Mouse (Mus musculus) megakaryocyte progenitor cell, adult 5-6 weeks (primary cell): Measurements from ENCODE around the gene Vars. TPM values are rescaled to one million over a fixed set of nuclear protein-coding genes. Genes with fewer than 3 reads are reported as not detected.

Source experiments
- ATAC-seq: replicated peaks from 2 replicates; pipeline ENCODE4 v1.8.0; 2016; ENCODE audit warnings: mild to moderate bottlenecking, moderate TSS enrichment, inconsistent platforms; ENCODE audit not compliant: poor library complexity
- total RNA-seq, 2 experiments: library from RNA; stranded (forward) in 1 of 2; stranded (reverse) in 1 of 2; fragments of 157-497, 149-512 nt in 1 of 2; fragments of 200-1000 nt in 1 of 2; gene quantifications; 2 replicates each; pipeline versions ENCODE4 v1.2.3 to v1.2.4; 2015 to 2017

Gene Vars
- total RNA-seq, 2 experiments from 2014 or later = 60.5 to 239 TPM

DNA sequence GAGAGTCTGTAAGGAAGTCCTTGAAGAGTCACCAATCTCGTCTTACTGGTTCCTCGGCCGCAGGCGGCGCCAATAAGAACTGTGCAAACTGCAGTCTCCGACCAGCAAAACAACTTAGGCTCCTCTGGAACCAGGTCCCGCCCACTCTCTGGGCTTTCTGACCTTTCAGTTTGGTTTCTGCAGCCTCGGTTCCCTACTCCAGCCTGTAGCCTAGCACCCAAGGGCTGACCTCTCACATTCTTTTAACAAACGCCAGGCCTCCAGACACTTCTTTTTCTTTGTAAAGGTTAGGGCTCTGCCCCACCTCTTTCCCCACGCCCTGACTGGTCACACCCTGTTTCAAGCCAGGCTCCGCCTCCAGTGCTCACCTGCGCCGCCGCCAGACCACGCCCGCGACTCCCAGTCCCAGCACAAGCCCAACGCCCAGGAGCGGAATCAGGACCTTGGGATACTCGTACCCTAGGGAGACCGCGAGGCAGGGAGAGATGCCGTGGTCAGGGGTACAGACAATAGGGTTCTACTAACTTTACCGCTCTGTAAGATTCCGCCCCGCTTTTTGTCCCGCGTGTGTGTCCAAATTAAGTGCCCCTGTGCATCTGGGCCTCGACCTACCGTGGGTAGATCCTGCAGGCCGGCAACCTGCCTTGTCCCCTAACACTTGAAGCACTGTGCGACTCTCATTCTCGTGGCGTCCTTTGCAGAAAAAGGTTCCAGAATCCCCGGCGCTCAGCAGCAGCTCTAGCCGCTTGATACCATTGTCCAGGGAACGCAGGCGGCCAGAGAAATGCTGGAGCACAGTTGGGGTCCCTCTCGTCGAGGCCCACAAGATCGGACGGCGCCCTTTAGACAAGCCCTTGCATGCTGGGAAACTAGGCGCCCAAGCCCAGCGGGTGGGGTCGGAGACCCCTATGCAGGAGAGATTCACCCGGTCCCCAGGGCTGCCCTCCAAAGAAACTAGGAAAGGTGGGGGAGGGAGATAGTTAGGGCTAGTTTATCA is 64.5 kb downstream of the Vars start, which contains the start of gene Ly6g6c:
TSS of gene Ly6g6c (plus strand) at position 438 of the 997 bp plus-strand sequence.
- ATAC-seq = peak; percentile 45

Other genes with a start within 250 kb of the Vars start
Only the 30 nearest of the 45 such genes appear.
- not detected in 2 replicates for gene Cfb, start 138.5 kb upstream of the Vars start, total RNA-seq (2015)
- not detected in 2 replicates for gene Cfb, start 138.5 kb upstream of the Vars start, total RNA-seq (2017)
- 7.7 and 9.9 TPM in 2 replicates for gene Zbtb12, start 121.5 kb upstream of the Vars start, total RNA-seq (2015)
- 13.6 and 15.1 TPM in 2 replicates for gene Zbtb12, start 121.5 kb upstream of the Vars start, total RNA-seq (2017)
- not detected in 2 replicates for gene Gm20547, start 118.9 kb upstream of the Vars start, total RNA-seq (2015)
- gene Gm20547, start 118.9 kb upstream of the Vars start, total RNA-seq (2017) = not detected in 2 replicates
- gene C2, start 102.7 kb upstream of the Vars start, total RNA-seq (2015) = 5.1 and 7.8 TPM in 2 replicates
- 1.6 and 1.9 TPM in 2 replicates for gene C2, start 102.7 kb upstream of the Vars start, total RNA-seq (2017)
- 72.4 and 73.5 TPM in 2 replicates for gene Ehmt2, start 102.5 kb upstream of the Vars start, total RNA-seq (2015)
- gene Ehmt2, start 102.5 kb upstream of the Vars start, total RNA-seq (2017) = 107 and 108 TPM in 2 replicates
- 0.81 and 1.8 TPM in 2 replicates for gene Slc44a4, start 86.5 kb upstream of the Vars start, total RNA-seq (2015)
- 0.61 and 0.75 TPM in 2 replicates for gene Slc44a4, start 86.5 kb upstream of the Vars start, total RNA-seq (2017)
- gene Neu1, start 69.7 kb upstream of the Vars start, total RNA-seq (2015) = 21.6 and 24.5 TPM in 2 replicates
- 28.4 and 29.8 TPM in 2 replicates for gene Neu1, start 69.7 kb upstream of the Vars start, total RNA-seq (2017)
- 19.3 and 27.4 TPM in 2 replicates for gene Hspa1b, start 41.7 kb upstream of the Vars start, total RNA-seq (2015)
- gene Hspa1b, start 41.7 kb upstream of the Vars start, total RNA-seq (2017) = 22.7 and 24.4 TPM in 2 replicates
- not detected in 2 replicates for gene Gm20481, start 31.1 kb upstream of the Vars start, total RNA-seq (2015)
- not detected in 2 replicates for gene Gm20481, start 31.1 kb upstream of the Vars start, total RNA-seq (2017)
- 8.4 and 14.5 TPM in 2 replicates for gene Hspa1a, start 28.8 kb upstream of the Vars start, total RNA-seq (2015)
- gene Hspa1a, start 28.8 kb upstream of the Vars start, total RNA-seq (2017) = 20.8 and 29.4 TPM in 2 replicates
- gene Hspa1l, start 28.3 kb upstream of the Vars start, total RNA-seq (2015) = not detected in 2 replicates
- not detected in 2 replicates for gene Hspa1l, start 28.3 kb upstream of the Vars start, total RNA-seq (2017)
- gene Lsm2, start 19.1 kb upstream of the Vars start, total RNA-seq (2015) = 187 and 253 TPM in 2 replicates
- 71.7 and 78.0 TPM in 2 replicates for gene Lsm2, start 19.1 kb upstream of the Vars start, total RNA-seq (2017)
- gene Vwa7, start 15.6 kb downstream of the Vars start, total RNA-seq (2015) = not detected in 2 replicates
- gene Vwa7, start 15.6 kb downstream of the Vars start, total RNA-seq (2017) = 0.17 TPM in 1 of 2 replicates, not detected in the other
- 0.93 and 1.9 TPM in 2 replicates for gene Sapcd1, start 27.0 kb downstream of the Vars start, total RNA-seq (2015)
- 1.5 TPM in 1 of 2 replicates, not detected in the other for gene Sapcd1, start 27.0 kb downstream of the Vars start, total RNA-seq (2017)
- 4.2 and 5.7 TPM in 2 replicates for gene Msh5, start 45.8 kb downstream of the Vars start, total RNA-seq (2015)
- gene Msh5, start 45.8 kb downstream of the Vars start, total RNA-seq (2017) = 2.4 and 3.5 TPM in 2 replicates
- 209 and 248 TPM in 2 replicates for gene Clic1, start 49.0 kb downstream of the Vars start, total RNA-seq (2015)
- 225 and 254 TPM in 2 replicates for gene Clic1, start 49.0 kb downstream of the Vars start, total RNA-seq (2017)
- gene Ddah2, start 58.0 kb downstream of the Vars start, total RNA-seq (2015) = 1.8 and 2.6 TPM in 2 replicates
- gene Ddah2, start 58.0 kb downstream of the Vars start, total RNA-seq (2017) = 1.9 and 3.5 TPM in 2 replicates
- not detected in 2 replicates for gene Ly6g6c, start 64.4 kb downstream of the Vars start, total RNA-seq (2015)
- gene Ly6g6c, start 64.4 kb downstream of the Vars start, total RNA-seq (2017) = not detected in 2 replicates
- gene Mpig6b, start 65.2 kb downstream of the Vars start, total RNA-seq (2015) = not detected in 2 replicates
- not detected in 2 replicates for gene Mpig6b, start 65.2 kb downstream of the Vars start, total RNA-seq (2017)
- not detected in 2 replicates for gene Ly6g6e, start 75.9 kb downstream of the Vars start, total RNA-seq (2015)
- gene Ly6g6e, start 75.9 kb downstream of the Vars start, total RNA-seq (2017) = not detected in 2 replicates
- not detected in 2 replicates for gene Ly6g6d, start 77.1 kb downstream of the Vars start, total RNA-seq (2015)
- gene Ly6g6d, start 77.1 kb downstream of the Vars start, total RNA-seq (2017) = not detected in 2 replicates
- gene Ly6g6f, start 84.6 kb downstream of the Vars start, total RNA-seq (2015) = not detected in 2 replicates
- gene Ly6g6f, start 84.6 kb downstream of the Vars start, total RNA-seq (2017) = not detected in 2 replicates
- 17.5 and 21.1 TPM in 2 replicates for gene Abhd16a, start 88.3 kb downstream of the Vars start, total RNA-seq (2015)
- 22.7 and 26.0 TPM in 2 replicates for gene Abhd16a, start 88.3 kb downstream of the Vars start, total RNA-seq (2017)
- not detected in 2 replicates for gene Ly6g5c, start 107.3 kb downstream of the Vars start, total RNA-seq (2015)
- gene Ly6g5c, start 107.3 kb downstream of the Vars start, total RNA-seq (2017) = not detected in 2 replicates
- gene Ly6g5b, start 114.4 kb downstream of the Vars start, total RNA-seq (2015) = 0.84 and 1.4 TPM in 2 replicates
- gene Ly6g5b, start 114.4 kb downstream of the Vars start, total RNA-seq (2017) = 0.27 and 0.92 TPM in 2 replicates
- 20.3 and 20.7 TPM in 2 replicates for gene Gpank1, start 120.5 kb downstream of the Vars start, total RNA-seq (2015)
- 33.9 and 36.8 TPM in 2 replicates for gene Gpank1, start 120.5 kb downstream of the Vars start, total RNA-seq (2017)
- gene Csnk2b, start 121.1 kb downstream of the Vars start, total RNA-seq (2015) = 411 and 443 TPM in 2 replicates
- 375 TPM in 2 replicates for gene Csnk2b, start 121.1 kb downstream of the Vars start, total RNA-seq (2017)
- gene D17H6S53E, start 125.4 kb downstream of the Vars start, total RNA-seq (2015) = 1.5 and 3.6 TPM in 2 replicates
- 7.7 and 7.9 TPM in 2 replicates for gene D17H6S53E, start 125.4 kb downstream of the Vars start, total RNA-seq (2017)
- not detected in 2 replicates for gene Apom, start 131.1 kb downstream of the Vars start, total RNA-seq (2015)
- gene Apom, start 131.1 kb downstream of the Vars start, total RNA-seq (2017) = not detected in 2 replicates
- gene Bag6, start 134.2 kb downstream of the Vars start, total RNA-seq (2015) = 73.9 and 78.5 TPM in 2 replicates
- gene Bag6, start 134.2 kb downstream of the Vars start, total RNA-seq (2017) = 77.3 and 88.5 TPM in 2 replicates